Mouse (Mus musculus): ENCODE measurements around the gene Oog1. TPM values are rescaled to one million over a fixed set of nuclear protein-coding genes. Genes with fewer than 3 reads are reported as not detected.
"Not testable (repeated sequence)": the region's sequence is repeated elsewhere in the genome, so short reads cannot be mapped to it uniquely, and the experiment has no call there.

Gene Oog1
- not detected in 2 replicates for polyA plus RNA-seq (2012; rRNA removed)

DNA sequence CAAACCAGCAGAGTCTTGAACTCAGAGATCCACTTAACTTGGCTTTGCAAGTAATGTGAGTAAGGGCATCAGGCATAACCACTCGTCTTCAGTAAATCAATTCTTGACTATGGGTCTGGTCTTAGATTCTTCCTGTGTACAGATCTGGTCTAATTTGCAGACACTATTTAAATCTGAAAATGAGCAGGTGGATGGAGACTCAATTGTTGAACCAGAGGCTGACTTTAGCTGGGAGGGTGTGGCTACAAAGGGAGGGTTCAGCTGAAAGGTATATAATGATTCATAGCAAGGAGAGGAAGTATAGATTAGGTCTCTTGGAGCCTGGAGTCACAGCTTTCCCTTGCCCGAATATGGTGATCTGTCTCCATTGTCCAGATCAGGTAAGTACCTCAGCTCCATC lies at the start of gene Oog1:
TSS of gene Oog1 (plus strand) at position 301 of the 400 bp plus-strand sequence.
- 59% methylated on average over 1 of the region's 2 CpGs for WGBS
- H3K27me3 ChIP-seq (ENCODE audit: control insufficient read depth, insufficient read depth, low read length); H3K4me3 ChIP-seq (ENCODE audit: low read depth, low read length); H3K27ac ChIP-seq (ENCODE audit: insufficient read depth, low read depth, low read length); H3K36me3 ChIP-seq (ENCODE audit: control insufficient read depth, insufficient read depth, low read length); H3K4me1 ChIP-seq (ENCODE audit: control insufficient read depth, insufficient read depth, insufficient read length, low read length): not testable (repeated sequence)

DNA sequence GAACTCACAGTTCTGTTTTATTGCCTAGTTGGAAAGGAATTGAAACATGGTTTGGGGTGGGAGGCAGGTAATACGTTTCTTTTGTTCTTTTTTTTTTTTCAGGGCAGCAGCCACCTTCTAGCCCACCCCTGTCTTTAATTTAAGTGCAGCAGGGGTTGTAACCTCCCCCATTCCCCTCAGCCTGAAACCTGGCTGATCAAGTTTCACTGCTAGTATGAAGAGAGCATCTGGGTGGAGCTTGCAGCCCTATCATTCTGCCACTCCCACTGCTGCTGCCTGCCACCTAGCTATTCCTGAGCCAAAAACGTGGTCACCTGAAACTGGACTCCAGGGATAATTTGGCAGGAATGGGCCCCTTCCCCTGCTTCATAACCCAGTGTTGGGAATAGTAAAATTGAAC lies 1.1 kb upstream of the Oog1 start:
- H3K4me3 ChIP-seq (ENCODE audit: low read depth, low read length); H3K4me1 ChIP-seq (ENCODE audit: control insufficient read depth, insufficient read depth, insufficient read length, low read length): not testable (repeated sequence)
- WGBS: 5% methylated on average over 2 of the region's 2 CpGs

DNA sequence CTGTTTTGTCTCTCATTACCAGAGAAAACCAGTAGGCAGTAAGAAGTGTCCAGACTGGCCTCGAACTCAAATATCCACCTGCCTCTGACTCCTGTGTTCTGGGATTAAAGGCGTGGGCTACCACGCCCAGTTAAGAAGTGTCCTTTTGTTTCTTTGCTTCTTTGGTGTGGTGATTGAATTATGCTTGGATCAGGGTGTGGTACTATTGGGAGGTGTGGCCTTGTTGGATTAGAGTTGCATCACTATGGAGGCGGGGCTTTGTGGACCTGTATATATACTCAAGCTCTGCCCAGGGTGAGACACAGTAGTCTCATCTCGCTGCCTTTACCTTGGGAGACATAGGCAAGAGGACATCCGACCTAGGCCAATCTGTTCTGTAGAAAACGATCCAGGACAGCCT lies 16.1 kb downstream of the Oog1 start, which contains the start of gene Gm4027:
TSS of gene Gm4027 (plus strand) at position 301 of the 400 bp plus-strand sequence.
- H3K27me3 ChIP-seq (ENCODE audit: control insufficient read depth, insufficient read depth, low read length); H3K4me3 ChIP-seq (ENCODE audit: low read depth, low read length); H3K4me1 ChIP-seq (ENCODE audit: control insufficient read depth, insufficient read depth, insufficient read length, low read length); H3K27ac ChIP-seq (ENCODE audit: insufficient read depth, low read depth, low read length); H3K36me3 ChIP-seq (ENCODE audit: control insufficient read depth, insufficient read depth, low read length): not testable (repeated sequence)
- WGBS: 79% methylated on average over 6 of the region's 7 CpGs

More for the DNA sequence above, 1.1 kb upstream of the Oog1 start:
- H3K36me3 ChIP-seq (ENCODE audit: control insufficient read depth, insufficient read depth, low read length); H3K27me3 ChIP-seq (ENCODE audit: control insufficient read depth, insufficient read depth, low read length); H3K27ac ChIP-seq (ENCODE audit: insufficient read depth, low read depth, low read length): not testable (repeated sequence)

DNA sequence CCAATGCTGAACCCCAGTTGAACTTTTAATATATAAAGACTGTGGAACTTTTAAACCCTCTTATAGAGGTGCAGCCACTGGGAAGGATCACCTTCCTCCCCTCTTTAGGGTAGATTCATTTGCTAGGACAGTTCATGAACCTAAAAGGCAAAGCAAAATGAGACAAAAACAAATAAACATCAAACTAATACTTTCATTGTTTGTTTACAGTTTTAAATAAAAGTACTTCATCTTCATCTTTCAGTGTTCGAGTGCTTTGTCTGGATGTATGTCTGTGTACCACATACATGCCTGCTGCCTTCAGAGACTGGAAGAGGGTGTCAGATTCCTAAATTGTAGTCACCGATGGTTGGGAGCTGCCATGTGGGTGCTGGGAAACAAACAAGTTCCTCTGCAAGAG lies 42.0 kb downstream of the Oog1 start, which contains the start of gene Gm16381:
TSS of gene Gm16381 (minus strand) at position 101 of the 400 bp plus-strand sequence.
- H3K27ac ChIP-seq (ENCODE audit: insufficient read depth, low read depth, low read length); H3K27me3 ChIP-seq (ENCODE audit: control insufficient read depth, insufficient read depth, low read length); H3K4me3 ChIP-seq (ENCODE audit: low read depth, low read length); H3K36me3 ChIP-seq (ENCODE audit: control insufficient read depth, insufficient read depth, low read length); H3K4me1 ChIP-seq (ENCODE audit: control insufficient read depth, insufficient read depth, insufficient read length, low read length): not testable (repeated sequence)
- WGBS: 66% methylated on average over 2 of the region's 2 CpGs

DNA sequence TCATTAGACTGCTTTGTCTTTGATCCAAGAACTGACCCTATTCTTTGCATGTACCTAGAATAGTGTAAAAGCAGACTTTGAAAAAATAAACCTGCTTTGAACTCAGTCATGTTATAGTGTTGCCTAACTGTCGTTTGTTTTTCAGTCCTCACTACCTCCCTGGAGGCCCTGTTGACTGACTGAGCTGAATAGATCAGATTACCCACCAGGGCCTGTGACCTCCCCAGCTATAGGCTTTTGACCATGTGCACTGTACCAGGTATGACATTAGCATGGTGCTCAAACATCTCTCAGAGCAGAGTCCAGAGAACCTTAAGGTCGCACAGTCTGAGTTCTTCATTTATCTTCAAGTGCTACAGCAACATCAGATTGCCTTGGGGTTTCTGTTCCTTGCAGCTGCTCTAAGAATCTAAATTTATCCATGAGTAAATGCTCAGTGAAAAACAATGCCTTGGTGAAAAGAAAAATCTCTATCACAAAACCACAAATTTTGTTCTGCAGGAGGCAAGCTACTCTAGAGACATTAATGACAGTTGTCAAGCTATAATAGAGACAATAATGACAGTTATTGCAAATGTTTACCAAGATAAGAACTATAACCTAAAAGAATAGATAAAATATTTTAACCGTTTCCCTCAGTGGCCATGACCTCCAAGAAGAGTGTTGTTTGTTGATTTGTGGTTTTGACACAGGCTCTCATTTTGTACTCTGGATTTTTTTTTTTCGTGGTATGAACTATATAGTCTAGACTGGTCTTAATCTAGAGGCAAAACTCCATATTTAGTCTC lies 50.6 kb downstream of the Oog1 start:
- 41% methylated on average over 2 of the region's 4 CpGs for WGBS
- not testable (repeated sequence) for H3K36me3 ChIP-seq (ENCODE audit: control insufficient read depth, insufficient read depth, low read length); H3K27ac ChIP-seq (ENCODE audit: insufficient read depth, low read depth, low read length); H3K4me1 ChIP-seq (ENCODE audit: control insufficient read depth, insufficient read depth, insufficient read length, low read length); H3K4me3 ChIP-seq (ENCODE audit: low read depth, low read length); H3K27me3 ChIP-seq (ENCODE audit: control insufficient read depth, insufficient read depth, low read length)

Other genes with a start within 250 kb of the Oog1 start
- gene Sptlc2, start 214.3 kb upstream of the Oog1 start, polyA plus RNA-seq (2012; rRNA removed): 10.7 and 13.5 TPM in 2 replicates
- gene Slirp, start 158.8 kb upstream of the Oog1 start, polyA plus RNA-seq (2012; rRNA removed): 2.9 and 4.1 TPM in 2 replicates
- gene Alkbh1, start 158.7 kb upstream of the Oog1 start, polyA plus RNA-seq (2012; rRNA removed): 5.7 and 6.0 TPM in 2 replicates
- gene Snw1, start 130.4 kb upstream of the Oog1 start, polyA plus RNA-seq (2012; rRNA removed): 0.99 and 2.7 TPM in 2 replicates
- not detected in 2 replicates for gene Gm5788, start 108.0 kb upstream of the Oog1 start, polyA plus RNA-seq (2012; rRNA removed)
- gene Gm8300, start 88.4 kb upstream of the Oog1 start, polyA plus RNA-seq (2012; rRNA removed): not detected in 2 replicates
- not detected in 2 replicates for gene Gm4027, start 16.2 kb downstream of the Oog1 start, polyA plus RNA-seq (2012; rRNA removed)
- not detected in 2 replicates for gene Gm16381, start 41.9 kb downstream of the Oog1 start, polyA plus RNA-seq (2012; rRNA removed)
- gene Gm21319, start 173.1 kb downstream of the Oog1 start, polyA plus RNA-seq (2012; rRNA removed): not detected in 2 replicates
- gene Gm21936, start 192.8 kb downstream of the Oog1 start, polyA plus RNA-seq (2012; rRNA removed): not detected in 2 replicates
- gene BB287469, start 213.9 kb downstream of the Oog1 start, polyA plus RNA-seq (2012; rRNA removed): not detected in 2 replicates
- not detected in 2 replicates for gene Gm2001, start 239.7 kb downstream of the Oog1 start, polyA plus RNA-seq (2012; rRNA removed)